Mouse (Mus musculus): Measurements from ENCODE around the gene Pdx1. TPM values are rescaled to one million over a fixed set of nuclear protein-coding genes. Genes with fewer than 3 reads are reported as not detected.

The Pdx1 gene
- total RNA-seq, 2 experiments from 2014 or later = not detected

DNA sequence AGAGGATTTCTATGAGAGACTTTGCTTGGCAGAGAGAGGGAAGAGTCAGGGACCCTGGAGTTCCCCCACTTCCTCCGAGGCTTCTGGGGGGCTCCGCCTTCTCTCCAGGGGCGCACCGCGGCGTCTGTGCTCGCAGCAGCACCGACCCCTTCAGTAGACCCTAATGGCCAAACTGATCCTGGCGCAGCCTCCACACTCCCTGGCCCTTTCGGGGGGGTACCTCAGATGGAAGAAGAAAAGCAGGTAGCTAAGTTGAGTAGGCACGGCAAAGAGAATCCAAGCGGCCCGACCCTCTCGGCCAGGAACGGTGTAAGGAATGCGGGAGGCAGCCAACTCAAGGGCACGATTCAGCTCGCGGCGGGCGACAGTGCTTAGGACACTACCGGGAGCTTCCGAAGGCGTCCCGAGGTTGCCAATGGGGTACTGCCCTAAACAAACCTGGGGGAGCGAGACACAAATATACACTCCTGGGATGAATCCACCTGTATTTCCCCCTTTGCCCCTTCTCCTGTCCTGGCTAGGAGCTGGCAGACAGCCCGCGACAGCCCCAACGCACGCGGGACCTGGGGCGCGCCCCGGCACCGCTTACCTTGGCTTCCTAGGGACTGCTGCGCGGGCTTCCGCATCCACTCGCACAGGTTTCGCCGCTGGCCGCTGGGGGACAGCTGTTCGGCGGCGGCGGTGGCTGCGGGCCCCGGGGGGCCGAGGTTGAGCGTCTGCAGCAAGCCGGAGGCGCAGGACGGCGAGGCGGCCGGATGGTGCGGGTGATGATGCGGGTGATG lies 36.3 kb downstream of the Pdx1 start:
- no peak for DNase-seq
- intact Hi-C loops (cut with DNase I) = no loop called here

DNA sequence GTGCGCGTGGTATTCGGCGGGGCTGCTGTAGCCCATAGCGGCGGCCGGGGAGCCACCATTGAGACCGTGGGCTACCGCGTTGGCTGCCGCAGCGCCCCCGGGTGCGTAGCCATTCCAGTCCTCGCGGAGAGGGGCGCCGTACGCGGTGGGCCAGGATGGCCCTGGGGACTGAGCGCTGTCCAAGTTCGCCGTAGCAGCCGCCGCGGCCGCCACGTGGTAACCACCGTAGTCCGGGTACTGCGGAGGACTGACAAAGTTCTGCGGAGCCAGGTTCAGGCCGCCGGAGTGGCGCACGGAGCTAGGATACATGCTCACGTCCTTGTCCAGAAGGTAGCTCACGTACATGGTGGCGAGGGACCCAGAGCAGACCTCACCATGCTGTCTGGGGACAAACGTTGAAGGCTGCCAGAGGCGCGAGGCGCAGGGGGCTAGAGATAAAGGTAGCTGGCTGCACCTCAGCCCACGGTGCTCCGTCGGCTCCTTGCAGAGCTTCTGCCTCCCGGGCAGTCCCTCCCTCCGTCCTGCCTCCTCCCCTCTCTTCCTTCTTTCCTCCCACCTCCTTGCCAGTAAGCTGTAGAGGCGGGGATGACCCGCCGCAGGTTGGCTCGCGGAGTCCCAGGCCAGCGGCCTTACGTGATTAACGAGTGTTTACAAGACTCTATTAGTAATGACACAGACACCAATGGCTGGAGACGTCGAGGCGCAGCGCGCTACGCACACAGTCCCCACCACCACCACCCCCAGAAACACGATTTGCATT lies 37.1 kb downstream of the Pdx1 start, which contains the start of gene Cdx2:
TSS of gene Cdx2 (minus strand) at position 633 of the 760 bp plus-strand sequence.
- DNase-seq = no peak
- intact Hi-C loops (cut with DNase I) = no loop called here

DNA sequence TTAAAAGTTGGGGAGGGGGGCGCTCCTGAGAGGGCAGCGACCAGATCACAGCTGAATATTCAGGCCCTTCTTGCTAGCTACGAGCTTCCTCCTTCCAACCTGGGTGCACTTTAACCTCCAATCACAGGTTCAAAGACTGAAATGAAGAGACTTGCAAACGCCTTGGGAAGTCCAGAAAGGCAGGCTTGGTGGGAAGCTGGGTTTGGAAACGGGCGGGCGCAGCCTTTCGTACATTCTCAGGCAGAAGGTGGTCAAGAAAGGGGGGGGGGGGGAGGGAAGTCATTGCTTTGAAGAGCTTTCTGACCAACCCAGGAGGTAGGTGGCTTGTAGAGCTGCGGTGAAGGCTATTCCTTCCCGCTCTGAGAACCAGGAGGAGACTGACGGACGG lies 37.6 kb downstream of the Pdx1 start:
- intact Hi-C loops (cut with DNase I) = no loop called here
- no peak for DNase-seq

DNA sequence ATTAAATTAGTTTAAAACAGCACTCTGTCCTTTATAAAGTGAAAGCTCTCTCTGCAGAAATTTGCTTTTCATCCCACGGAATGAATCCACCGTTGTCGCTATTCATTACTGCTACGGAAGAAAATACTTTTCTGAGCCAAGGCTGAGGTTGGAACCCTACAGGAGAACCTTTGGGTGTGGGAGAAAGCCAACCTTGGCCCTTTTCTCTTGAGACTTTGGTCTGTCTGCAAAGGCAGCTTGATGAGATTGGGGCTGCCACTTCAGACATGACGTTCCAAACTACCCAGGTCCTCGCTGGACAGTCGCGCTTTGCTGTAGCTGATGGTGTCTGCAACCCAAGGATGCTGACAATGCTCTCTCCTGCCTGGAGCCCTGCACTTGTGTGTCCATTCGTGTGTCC lies 38.7 kb downstream of the Pdx1 start:
- no peak for DNase-seq
- intact Hi-C loops (cut with DNase I) = no loop called here

DNA sequence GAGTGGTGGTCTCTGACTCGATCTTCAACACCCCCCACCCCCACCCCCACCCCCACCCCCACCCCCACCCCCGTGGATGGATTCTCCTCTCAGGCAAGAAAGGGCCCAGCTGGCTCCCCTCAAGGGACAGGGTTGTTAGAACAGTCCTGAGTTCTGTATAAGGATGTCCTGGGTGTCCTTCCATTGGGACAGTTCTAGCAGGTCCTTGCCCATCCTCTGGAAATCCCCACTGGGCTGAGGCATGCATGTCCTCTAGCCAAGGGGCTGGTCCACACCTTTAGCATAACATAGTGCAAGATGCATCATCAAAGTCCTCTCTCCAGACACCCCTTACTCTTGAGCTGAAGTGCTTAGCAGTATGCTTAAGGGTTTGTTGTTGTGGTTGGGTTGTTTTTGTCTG lies 40.0 kb downstream of the Pdx1 start:
- intact Hi-C loops (cut with DNase I) = loop anchor here (10.0 kb wide), 1 partner anchor 635 kb away; no protein-coding TSS in a partner anchor
- no peak for DNase-seq

DNA sequence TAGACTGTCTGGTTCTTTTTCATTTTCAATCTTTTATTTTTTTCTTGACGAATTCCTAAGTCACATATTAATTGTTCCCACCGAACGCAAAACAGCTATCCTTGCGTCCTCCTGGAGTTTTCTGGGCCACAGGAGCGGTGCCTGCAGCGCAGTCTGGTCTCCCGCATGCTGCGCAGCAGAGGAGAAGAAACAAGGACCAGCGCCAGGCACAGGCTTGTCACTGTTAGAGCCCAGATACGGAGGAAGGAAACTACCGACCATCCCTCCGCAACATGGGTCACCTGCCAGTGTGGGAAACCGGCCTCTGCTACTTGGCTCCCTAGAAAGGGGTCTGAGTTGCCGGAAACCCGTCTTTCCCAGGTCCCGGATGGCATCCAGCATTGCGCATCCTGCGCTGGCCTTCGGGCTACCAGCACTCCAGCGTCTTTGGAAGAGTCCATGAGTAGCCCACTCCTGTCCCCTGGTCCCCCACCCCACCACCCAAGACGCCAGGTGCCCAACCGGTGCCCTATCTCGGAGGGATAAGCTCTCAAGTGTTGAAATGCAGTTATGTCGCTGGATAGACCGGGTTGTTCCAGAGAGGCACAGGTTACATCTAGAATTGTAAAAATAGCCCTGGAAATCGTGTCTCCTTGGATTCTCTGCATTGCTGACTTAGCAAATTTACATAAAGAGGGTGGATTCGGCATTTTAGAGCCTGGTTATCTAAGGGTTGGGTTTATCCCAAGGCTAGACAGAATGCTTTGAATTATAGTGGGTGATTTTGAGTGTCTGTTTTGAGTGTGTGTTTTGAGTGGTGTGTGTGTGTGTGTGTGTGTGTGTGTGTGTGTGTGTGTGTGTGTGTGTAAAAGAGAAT lies 43.3 kb downstream of the Pdx1 start:
- intact Hi-C loops (cut with DNase I) = loop anchor here (10.0 kb wide), 1 partner anchor 638 kb away; no protein-coding TSS in a partner anchor
- DNase-seq = no peak

DNA sequence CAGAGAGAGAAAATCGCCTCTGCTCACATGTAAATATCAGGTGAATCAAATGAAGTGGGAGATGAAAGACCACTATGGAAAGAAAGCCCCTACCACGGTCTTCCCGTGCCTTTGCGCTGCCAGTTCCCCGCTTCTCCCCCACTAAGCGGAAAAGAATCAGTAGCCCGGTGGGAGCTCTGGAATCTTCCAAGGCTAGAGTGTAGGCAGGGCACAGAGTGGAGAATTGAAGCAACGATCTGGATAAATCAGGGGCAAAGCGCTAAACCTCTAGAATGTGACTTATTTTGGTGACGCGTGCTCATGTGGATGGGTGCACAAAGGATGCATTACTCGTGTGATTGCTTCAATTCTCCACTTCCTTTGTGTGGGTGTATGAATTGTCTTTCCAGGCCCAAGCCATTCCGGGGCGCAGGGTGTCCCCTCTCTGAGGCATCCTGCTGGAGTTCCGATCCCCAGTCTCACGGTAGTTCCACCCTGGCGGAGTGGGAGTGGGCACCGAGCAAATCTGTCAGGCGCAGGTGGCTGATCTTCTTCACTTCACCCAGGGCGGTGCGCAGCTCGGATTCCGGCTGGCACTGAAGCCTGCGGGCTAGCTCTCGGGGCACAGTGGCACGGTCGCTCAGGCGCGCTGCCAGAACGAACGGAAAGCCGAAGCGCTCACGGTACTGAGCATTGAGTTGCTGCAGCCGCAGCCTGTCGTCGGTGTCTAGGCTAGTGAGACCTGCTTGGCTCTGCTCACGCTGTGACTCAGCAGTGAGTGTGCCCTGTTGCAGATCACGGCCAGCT lies 45.1 kb downstream of the Pdx1 start:
- no peak for DNase-seq

DNA sequence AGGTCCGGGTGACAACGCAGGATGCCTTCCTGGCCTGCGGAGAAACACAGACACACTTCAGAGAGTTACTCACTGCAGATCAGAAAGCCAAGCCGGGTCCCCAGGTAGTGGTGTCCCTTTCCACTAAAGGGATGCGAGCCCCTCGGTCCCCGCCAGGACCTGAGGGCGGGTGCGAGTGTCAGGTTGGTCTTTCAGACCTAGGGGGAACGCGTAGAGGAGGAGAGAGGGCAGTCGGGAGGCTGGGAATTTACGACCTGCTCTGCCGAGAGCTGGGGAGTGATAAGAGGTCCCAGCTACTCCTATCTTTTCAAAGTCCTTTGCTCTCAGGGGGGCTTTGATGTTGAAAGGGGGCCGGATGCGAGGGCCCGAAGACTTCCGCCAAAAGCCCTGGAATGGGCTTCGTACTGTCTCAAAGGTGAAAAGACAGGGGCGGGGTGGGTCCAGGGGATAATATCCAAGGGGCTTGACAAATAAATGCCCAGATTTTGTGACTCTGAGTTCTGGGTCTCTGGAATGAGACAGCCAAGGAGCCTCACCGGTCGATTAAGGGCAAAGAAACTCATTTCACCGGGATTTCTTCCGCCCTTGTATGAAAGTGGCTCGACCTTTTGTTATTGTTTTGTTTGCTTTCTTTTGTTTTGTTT lies 45.8 kb downstream of the Pdx1 start:
- DNase-seq = no peak
- intact Hi-C loops (cut with DNase I) = loop anchor here (5.0 to 10.0 kb wide), 3 partner anchors 88 to 641 kb away; no protein-coding TSS in a partner anchor

More for the DNA sequence above, 45.1 kb downstream of the Pdx1 start:
- intact Hi-C loops (cut with DNase I) = loop anchor here (5.0 to 10.0 kb wide), 3 partner anchors 88 to 640 kb away; no protein-coding TSS in a partner anchor

DNA sequence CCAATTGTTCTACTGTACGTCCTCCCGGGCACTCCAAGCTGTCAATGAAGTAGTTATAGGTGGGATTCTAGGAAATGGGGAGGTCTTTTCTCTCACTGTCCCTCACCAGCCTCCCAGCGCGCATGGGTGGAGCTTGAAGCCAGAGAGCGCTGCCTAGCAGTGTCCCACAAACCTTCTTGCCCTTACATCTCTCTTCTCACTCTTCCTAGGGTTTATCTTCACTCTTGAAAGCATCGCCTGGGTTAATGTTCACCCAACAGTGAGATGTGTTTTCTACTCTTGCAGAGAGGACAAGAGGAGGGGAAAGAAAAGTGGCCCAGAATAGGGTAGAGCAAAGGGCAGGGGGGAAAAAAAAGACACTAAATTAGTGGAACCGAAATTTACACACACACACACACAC lies 47.6 kb downstream of the Pdx1 start:
- intact Hi-C loops (cut with DNase I) = loop anchor here (5.0 to 10.0 kb wide), 3 partner anchors 90 to 643 kb away; no protein-coding TSS in a partner anchor
- no peak for DNase-seq

DNA sequence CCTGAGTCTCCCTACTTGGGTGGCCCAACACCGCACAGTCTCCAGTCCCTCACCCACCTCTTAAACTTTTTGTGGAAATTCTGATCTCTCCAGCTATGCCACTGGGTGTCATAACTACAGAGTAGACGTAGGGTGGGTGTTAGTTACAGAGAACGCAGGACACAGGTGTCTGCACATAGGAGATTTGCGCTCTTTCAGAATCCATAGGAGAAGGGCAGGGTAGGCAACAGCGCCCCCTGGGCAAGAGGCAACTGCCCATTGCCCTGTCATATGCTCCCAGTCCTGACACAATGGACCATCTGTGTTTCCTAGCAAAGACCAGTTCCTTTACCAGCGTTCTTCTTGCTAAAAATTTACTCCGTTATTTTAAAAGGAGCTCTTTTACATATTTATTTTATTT lies 48.2 kb downstream of the Pdx1 start:
- no peak for DNase-seq
- intact Hi-C loops (cut with DNase I) = loop anchor here (2.0 to 10.0 kb wide), 5 partner anchors 91 to 643 kb away; no protein-coding TSS in a partner anchor

DNA sequence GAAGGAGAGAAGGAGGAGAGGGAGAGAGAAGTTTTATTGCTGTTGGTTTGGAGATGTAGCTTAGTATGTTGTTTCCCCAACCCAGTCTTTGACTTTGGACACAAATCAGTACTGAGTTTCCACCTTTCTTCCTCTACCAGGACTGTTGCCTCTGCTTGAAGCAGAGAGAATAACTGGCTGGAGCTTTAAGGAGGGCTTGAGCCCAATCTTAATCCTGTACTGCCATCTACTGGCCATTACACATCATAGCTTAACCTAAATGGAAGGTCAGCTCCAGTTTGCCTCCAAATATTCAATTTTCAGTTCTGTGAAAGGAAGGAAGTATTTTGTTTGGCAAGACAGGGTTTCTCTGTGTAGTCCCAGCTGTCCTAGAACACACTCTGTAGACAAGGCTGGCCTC lies 49.9 kb downstream of the Pdx1 start:
- DNase-seq = peak in 1 of 2 experiments; percentile 42
- intact Hi-C loops (cut with DNase I) = loop anchor here (2.0 to 10.0 kb wide), 5 partner anchors 92 to 645 kb away; no protein-coding TSS in a partner anchor

DNA sequence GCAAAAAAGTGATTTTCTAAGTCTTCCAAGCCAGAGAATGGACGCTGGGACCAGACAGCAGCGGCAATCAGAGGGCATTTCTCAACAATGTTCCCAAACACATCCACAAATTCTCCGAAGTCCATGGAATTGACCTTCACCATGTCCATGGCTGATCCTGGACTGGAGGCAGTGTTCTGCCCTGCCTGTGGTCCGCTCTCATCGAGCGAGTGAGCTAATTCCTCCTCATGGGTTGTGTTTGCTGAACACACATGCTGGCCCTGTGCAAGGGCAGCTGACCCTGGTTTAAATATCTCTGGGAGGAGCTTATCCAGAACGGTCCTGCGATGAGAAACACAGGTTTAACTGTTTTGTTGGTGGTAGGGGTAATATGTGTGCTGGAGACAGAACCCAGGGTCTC lies 52.4 kb downstream of the Pdx1 start, which contains the start of gene Urad:
TSS of gene Urad (minus strand) at position 258 of the 400 bp plus-strand sequence.
- intact Hi-C loops (cut with DNase I) = no loop called here

DNA sequence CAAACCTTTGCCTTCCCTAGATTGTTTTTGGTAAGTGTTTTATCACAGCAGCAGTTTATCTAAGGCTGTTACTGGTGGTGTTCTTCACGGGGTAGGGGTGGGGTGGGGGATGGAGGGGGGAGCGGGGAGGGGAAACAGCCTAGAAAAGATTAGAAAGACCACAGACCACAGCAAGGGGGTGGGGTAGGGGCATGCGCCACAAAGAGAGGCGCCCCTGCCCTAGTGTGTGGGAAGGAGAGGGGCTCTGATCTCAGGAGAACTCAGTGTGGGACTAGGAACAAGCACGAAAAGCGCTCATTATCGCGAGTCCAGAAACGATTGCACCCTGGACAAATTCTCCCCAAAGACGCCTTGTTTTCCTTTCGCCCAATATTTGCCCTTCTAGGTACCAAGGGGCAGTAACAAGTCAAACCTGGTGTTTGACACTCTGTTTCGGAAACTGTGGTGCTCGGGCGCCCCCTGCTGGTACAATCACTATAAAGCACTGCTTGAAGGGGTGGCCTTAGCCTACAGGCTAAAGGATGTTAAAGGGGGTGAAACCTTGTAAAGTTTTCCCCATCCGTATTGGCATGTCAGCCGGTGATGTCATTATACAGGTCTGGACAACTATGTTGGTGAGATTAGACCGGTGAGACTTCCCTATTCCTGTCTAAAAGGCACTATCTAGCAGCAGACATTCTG lies 53.6 kb downstream of the Pdx1 start:
- intact Hi-C loops (cut with DNase I) = no loop called here
- DNase-seq = peak; percentile 72 to 81

More for the DNA sequence above, 52.4 kb downstream of the Pdx1 start, which contains the start of gene Urad:
- no peak for DNase-seq

Small RNA genes lying within 50 kb of the gene (microRNA-seq; reads per million reads assigned to microRNA genes)
- 0.36 to 0.54 reads per million in 2 experiments for gene Mir7k

Other genes starting within 250 kb of the Pdx1 start
- gene Lnx2, start 193.4 kb upstream of the Pdx1 start, total RNA-seq (2021) = 10 to 100 TPM; 15.7 to 16.5 TPM
- gene Polr1d, start 192.9 kb upstream of the Pdx1 start, total RNA-seq (2021) = 10 to 100 TPM; 69.4 to 70.4 TPM
- gene Gsx1, start 81.3 kb upstream of the Pdx1 start, total RNA-seq (2021) = not detected
- gene Cdx2, start 37.3 kb downstream of the Pdx1 start, total RNA-seq (2021) = not detected
- gene Urad, start 52.5 kb downstream of the Pdx1 start, total RNA-seq (2021) = not detected
- under 1 TPM; 0.12 to 0.15 TPM for gene Flt3, start 130.5 kb downstream of the Pdx1 start, total RNA-seq (2021)
- gene Pan3, start 160.2 kb downstream of the Pdx1 start, total RNA-seq (2021) = 10 to 100 TPM; 53.9 to 62.5 TPM

Data from heart, postnatal 14 days (tissue).